Mouse (Mus musculus): ENCODE measurements around the gene Ifng. TPM values are rescaled to one million over a fixed set of nuclear protein-coding genes. Genes with fewer than 3 reads are reported as not detected.
"Not testable (repeated sequence)": the region's sequence is repeated elsewhere in the genome, so short reads cannot be mapped to it uniquely, and the experiment has no call there.

Ifng gene
- polyA plus RNA-seq, 2 experiments: not detected

DNA sequence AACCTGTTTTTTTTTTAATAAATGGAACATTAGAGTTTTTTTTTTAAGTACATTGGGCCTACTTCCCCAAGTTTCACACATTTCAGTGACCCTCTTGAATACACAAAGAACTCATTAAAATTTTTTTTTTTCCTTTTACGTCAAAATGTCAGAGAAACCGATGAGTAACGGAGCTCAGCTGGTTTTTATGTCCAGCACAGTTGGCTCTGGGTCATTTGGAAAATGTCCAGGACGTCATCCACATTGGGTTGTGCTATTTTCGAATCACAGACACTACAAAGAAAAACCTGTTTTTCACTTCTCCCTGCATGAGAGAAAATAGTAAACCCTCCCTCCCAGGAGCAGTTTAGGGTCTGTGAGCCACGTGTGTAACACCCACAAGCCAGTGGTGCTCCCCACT lies 25.6 kb downstream of the Ifng start:
- Histone ChIP-seq H3K4me2 (replicated peaks; ENCODE audit: low read depth, low read length, severe bottlenecking) (no peak overlapping the region), H3K36me3 (ENCODE audit: control insufficient read depth, insufficient read depth, low read length) (no peaks in the 10 kb centered on the region), H3K27ac (replicated peaks; ENCODE audit: low read depth, low read length) (no peak overlapping the region), H3K9me3 (ENCODE audit: control insufficient read depth, low read length) (0 out of 2 replicates have a peak, but pooled peaks cover 8% of the 10 kb centered on the region), H3K27me3 (ENCODE audit: control insufficient read depth, insufficient read depth, low read length) (no peaks in the 10 kb centered on the region), H3K4me3 (replicated peaks; ENCODE audit: low read length) (no peak overlapping the region), H3K4me1 (ENCODE audit: control insufficient read depth, insufficient read depth, low read length) (no peaks in the 10 kb centered on the region), H3K9ac (ENCODE audit: low read depth, low read length, severe bottlenecking) (no peak overlapping the region)
- ATAC-seq (ENCODE audit: low FRiP score, low read depth): no peak
- 28% methylated on average over 6 of the region's 6 CpGs for WGBS
- peak; percentile 13 for DNase-seq (ENCODE audit: low spot score)
- TF ChIP-seq POLR2A (IDR thresholded peaks at IDR 0.05; ENCODE audit: borderline replicate concordance, extremely low read depth, insufficient read depth, insufficient read length): no peak

DNA sequence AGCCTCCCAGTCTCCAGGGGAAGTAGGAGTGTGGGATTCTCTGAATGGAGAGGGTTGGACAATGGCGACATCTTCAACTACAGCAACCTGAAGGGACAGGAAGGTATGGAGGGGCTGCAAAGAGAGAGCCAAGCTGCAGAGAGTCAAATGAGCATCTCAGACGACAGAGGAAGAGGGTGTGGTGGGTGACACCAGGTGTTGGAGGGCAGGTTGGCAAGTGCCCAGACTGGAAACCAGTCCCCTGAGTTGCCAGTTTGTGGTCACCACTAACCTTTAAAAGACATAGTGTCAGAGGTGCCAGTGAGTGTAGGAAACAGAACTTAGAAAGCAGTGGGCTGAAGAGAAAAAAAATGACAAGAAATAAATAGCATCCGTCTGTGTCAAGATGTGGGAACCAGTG lies 28.2 kb downstream of the Ifng start:
- no peak overlapping the region for H3K4me2 ChIP-seq (replicated peaks; ENCODE audit: low read depth, low read length, severe bottlenecking)
- no peak overlapping the region for H3K27ac ChIP-seq (replicated peaks; ENCODE audit: low read depth, low read length)
- H3K36me3 ChIP-seq (ENCODE audit: control insufficient read depth, insufficient read depth, low read length): no peaks in the 10 kb centered on the region
- H3K27me3 ChIP-seq (ENCODE audit: control insufficient read depth, insufficient read depth, low read length): no peaks in the 10 kb centered on the region
- no peak for TF ChIP-seq POLR2A (IDR thresholded peaks at IDR 0.05; ENCODE audit: borderline replicate concordance, extremely low read depth, insufficient read depth, insufficient read length)
- 0 out of 2 replicates have a peak, but pooled peaks cover 8% of the 10 kb centered on the region for H3K9me3 ChIP-seq (ENCODE audit: control insufficient read depth, low read length)
- H3K4me3 ChIP-seq (replicated peaks; ENCODE audit: low read length): no peak overlapping the region
- H3K9ac ChIP-seq (ENCODE audit: low read depth, low read length, severe bottlenecking): no peak overlapping the region
- DNase-seq (ENCODE audit: low spot score): no peak
- WGBS: 83% methylated on average over 3 of the region's 3 CpGs
- H3K4me1 ChIP-seq (ENCODE audit: control insufficient read depth, insufficient read depth, low read length): no peaks in the 10 kb centered on the region
- no peak for ATAC-seq (ENCODE audit: low FRiP score, low read depth)

DNA sequence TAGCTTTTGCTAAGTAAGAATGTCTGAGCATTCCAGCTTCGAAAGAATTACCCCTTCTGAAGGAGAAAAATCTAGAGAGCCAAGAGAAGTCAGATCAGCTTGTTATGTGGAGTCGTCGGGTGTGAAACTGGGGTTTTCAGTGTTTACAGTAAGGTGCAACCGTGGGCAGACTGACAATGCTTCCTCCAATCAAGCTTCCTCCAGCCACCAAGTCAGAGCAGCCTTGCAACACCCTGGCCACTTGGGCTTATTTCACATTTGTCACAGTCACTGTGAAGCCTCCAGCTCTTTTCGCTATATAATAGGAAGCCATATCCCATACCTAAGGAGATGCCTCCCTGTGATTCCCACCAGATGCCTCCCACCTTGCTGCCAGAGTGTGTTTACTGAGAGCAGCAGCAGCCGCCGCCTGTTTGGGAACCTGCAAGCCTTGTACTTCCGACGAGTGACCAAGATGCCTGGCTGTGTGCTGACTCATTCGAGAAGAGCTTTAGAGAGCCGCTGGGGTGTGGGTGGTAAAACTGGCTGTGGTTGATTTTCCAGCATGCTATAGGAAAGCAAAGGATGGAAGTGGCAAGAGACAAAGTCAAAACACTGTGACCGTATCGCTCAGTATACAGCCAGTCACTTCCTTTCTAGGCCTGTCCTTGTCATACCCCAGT lies 29.6 kb downstream of the Ifng start:
- H3K4me1 ChIP-seq (ENCODE audit: control insufficient read depth, insufficient read depth, low read length): no peaks in the 10 kb centered on the region
- ATAC-seq (ENCODE audit: low FRiP score, low read depth) (no peak), DNase-seq (ENCODE audit: low spot score) (no peak)
- H3K27me3 ChIP-seq (ENCODE audit: control insufficient read depth, insufficient read depth, low read length): no peaks in the 10 kb centered on the region
- H3K36me3 ChIP-seq (ENCODE audit: control insufficient read depth, insufficient read depth, low read length): no peaks in the 10 kb centered on the region
- no peak overlapping the region for H3K4me3 ChIP-seq (replicated peaks; ENCODE audit: low read length)
- no peak overlapping the region for H3K4me2 ChIP-seq (replicated peaks; ENCODE audit: low read depth, low read length, severe bottlenecking)
- H3K9ac ChIP-seq (ENCODE audit: low read depth, low read length, severe bottlenecking): no peak overlapping the region
- no peak for TF ChIP-seq POLR2A (IDR thresholded peaks at IDR 0.05; ENCODE audit: borderline replicate concordance, extremely low read depth, insufficient read depth, insufficient read length)
- no peak overlapping the region for H3K27ac ChIP-seq (replicated peaks; ENCODE audit: low read depth, low read length)
- 65% methylated on average over 13 of the region's 13 CpGs for WGBS
- no peaks in the 10 kb centered on the region for H3K9me3 ChIP-seq (ENCODE audit: control insufficient read depth, low read length)

DNA sequence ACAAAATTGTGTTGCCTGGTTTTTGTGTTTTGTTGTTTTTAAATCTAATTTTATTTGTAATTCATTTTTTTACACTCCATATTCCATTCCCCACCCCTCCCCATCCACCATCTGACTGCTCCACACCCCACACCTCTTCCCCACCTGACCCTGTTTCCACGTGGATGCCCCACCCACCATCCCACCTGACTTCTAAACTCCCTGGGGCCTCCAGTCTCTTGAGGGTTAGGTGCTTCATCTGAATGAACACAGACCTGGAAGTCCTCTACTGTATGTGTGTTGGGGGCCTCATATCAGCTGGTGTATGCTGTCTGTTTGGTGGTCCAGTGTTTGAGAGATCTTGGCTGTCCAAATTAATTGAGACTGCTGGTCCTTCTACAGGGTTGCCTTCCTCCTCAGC lies 32.0 kb downstream of the Ifng start:
- not testable (repeated sequence) for ATAC-seq (ENCODE audit: low FRiP score, low read depth); DNase-seq (ENCODE audit: low spot score); H3K27ac ChIP-seq (replicated peaks; ENCODE audit: low read depth, low read length); H3K9me3 ChIP-seq (ENCODE audit: control insufficient read depth, low read length); H3K4me2 ChIP-seq (replicated peaks; ENCODE audit: low read depth, low read length, severe bottlenecking); H3K4me1 ChIP-seq (ENCODE audit: control insufficient read depth, insufficient read depth, low read length); H3K36me3 ChIP-seq (ENCODE audit: control insufficient read depth, insufficient read depth, low read length); H3K27me3 ChIP-seq (ENCODE audit: control insufficient read depth, insufficient read depth, low read length); H3K4me3 ChIP-seq (replicated peaks; ENCODE audit: low read length); H3K9ac ChIP-seq (ENCODE audit: low read depth, low read length, severe bottlenecking)
- 68% methylated on average over 1 of the region's 1 CpGs for WGBS

DNA sequence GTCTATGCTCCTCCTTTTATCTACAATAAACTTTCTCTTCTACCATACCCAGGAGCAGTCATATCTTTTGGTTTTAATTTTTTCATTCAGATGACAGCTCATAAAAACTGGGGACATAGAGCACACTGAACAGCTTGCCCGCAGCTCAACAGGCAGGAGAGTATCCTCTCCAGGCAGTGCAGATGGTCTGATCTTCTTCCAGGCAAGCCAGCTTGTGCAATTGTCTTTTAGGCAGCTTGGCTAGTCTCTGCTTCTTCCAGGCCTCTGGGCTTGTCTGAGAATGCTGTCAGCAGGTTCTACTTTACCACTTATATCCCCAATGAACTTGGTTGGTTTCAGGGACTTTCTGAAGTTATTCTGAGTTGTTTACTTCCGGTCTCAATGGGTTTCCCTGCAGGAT lies 35.9 kb downstream of the Ifng start:
- ATAC-seq (ENCODE audit: low FRiP score, low read depth): no peak
- Histone ChIP-seq H3K27ac (replicated peaks; ENCODE audit: low read depth, low read length) (no peak overlapping the region), H3K9me3 (ENCODE audit: control insufficient read depth, low read length) (no peaks in the 10 kb centered on the region), H3K9ac (ENCODE audit: low read depth, low read length, severe bottlenecking) (no peak overlapping the region), H3K27me3 (ENCODE audit: control insufficient read depth, insufficient read depth, low read length) (no peaks in the 10 kb centered on the region), H3K4me3 (replicated peaks; ENCODE audit: low read length) (no peak overlapping the region), H3K36me3 (ENCODE audit: control insufficient read depth, insufficient read depth, low read length) (no peaks in the 10 kb centered on the region), H3K4me2 (replicated peaks; ENCODE audit: low read depth, low read length, severe bottlenecking) (no peak overlapping the region), H3K4me1 (ENCODE audit: control insufficient read depth, insufficient read depth, low read length) (no peaks in the 10 kb centered on the region)
- DNase-seq (ENCODE audit: low spot score): no peak
- WGBS: 77% methylated on average over 2 of the region's 2 CpGs
- TF ChIP-seq POLR2A (IDR thresholded peaks at IDR 0.05; ENCODE audit: borderline replicate concordance, extremely low read depth, insufficient read depth, insufficient read length): no peak

DNA sequence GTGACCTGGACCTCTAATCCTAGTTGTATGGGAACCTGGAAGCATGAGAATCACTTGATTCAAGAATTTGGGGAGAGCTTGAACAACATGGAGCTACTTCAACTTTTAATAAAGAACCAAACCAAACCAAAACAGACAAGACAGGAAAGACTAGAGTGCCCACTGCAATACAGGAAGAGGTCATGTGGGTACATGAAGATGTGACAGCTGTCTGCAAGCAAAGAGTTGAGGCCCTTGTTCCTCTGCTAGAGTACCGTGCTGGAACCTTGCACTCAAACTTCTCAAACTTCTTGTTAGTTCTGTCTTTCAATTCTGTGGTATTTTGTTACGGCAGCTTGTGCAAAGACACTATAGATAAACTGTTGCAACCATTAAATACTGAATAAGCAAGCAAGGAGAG lies 36.5 kb downstream of the Ifng start:
- Histone ChIP-seq H3K9me3 (ENCODE audit: control insufficient read depth, low read length) (no peaks in the 10 kb centered on the region), H3K4me3 (replicated peaks; ENCODE audit: low read length) (no peak overlapping the region), H3K9ac (ENCODE audit: low read depth, low read length, severe bottlenecking) (no peak overlapping the region), H3K4me1 (ENCODE audit: control insufficient read depth, insufficient read depth, low read length) (no peaks in the 10 kb centered on the region), H3K36me3 (ENCODE audit: control insufficient read depth, insufficient read depth, low read length) (no peaks in the 10 kb centered on the region), H3K27me3 (ENCODE audit: control insufficient read depth, insufficient read depth, low read length) (no peaks in the 10 kb centered on the region), H3K4me2 (replicated peaks; ENCODE audit: low read depth, low read length, severe bottlenecking) (no peak overlapping the region), H3K27ac (replicated peaks; ENCODE audit: low read depth, low read length) (no peak overlapping the region)
- ATAC-seq (ENCODE audit: low FRiP score, low read depth): no peak
- no peak for TF ChIP-seq POLR2A (IDR thresholded peaks at IDR 0.05; ENCODE audit: borderline replicate concordance, extremely low read depth, insufficient read depth, insufficient read length)
- 89% methylated on average over 2 of the region's 2 CpGs for WGBS
- DNase-seq (ENCODE audit: low spot score): no peak

Data from limb, embryonic 14.5 days (tissue).